Mouse (Mus musculus) regulatory T cell (primary cell): ENCODE data around the gene BC005624.

Experiments
- in situ Hi-C: fragments of 300-600 bp; cut with MboI, MseI; formaldehyde crosslinking; loops from one replicate; pipeline ENCODE4 v1.15.1; 2025; ENCODE audit warnings: high pct_unique_total_duplicates

BC005624 gene

DNA sequence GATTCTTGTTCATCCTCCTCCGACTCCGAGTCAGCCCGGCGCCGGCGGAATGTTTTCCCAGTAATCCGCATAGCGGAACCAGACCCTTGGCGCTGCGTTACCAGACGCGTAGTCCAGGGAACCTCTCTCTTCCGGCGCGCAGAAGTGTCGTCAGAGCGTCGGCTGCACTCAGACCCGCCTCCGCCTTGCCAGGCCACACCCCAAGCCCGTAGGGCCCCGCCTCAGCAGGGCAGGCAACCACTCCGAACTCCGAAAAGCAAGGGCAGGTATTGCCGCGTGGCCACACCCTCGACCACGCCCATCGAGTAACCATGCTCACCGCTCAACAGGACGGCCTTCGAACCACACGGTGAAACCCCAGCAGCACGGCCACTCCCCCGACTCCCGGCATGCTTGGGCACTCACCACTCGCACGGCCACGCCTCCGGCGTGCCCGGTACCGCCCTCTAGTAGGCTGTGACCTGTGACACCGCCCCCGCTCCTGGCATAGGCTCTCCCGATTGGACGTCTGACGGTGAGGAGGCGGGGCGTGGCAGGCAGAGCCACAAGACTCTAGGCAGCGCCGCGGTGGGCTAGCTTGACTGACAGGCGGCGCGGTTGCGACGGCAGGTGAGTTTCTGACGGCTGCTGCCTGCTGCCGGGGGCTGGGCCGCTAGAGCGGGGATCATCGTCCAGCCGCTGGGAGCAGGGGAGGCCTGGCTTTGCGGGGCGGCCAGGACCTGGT is at the start of gene BC005624, which contains the start of gene Usp20:
TSS of gene BC005624 (minus strand) at position 412 of the 724 bp plus-strand sequence.
TSS of gene Usp20 (plus strand) at position 490 of the 724 bp plus-strand sequence.
- in situ Hi-C loops = no loop called here

DNA sequence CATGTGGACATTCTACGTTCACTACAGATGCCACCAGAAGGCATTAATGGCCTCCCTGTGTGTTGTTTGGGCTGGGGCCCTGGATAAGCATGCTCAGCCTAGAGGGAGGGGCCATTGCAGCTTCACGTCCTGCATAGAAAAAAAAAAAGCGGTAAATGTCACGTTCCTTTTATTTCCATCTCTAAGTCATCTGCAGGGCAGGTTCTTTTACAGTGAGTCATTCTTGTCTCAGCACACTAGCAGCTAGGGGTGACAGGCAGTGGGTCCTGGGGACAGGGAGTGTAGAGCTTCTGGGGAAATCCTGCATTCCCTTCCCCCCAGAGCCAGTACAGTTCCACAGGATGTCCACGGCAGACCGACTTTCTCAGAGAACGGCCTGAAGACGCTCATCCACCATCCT is 44.6 kb upstream of the BC005624 start:
- in situ Hi-C loops = loop anchor here (10.0 kb wide), 1 partner anchor 128 kb away; the partner anchor contains the start of gene Gpr107

DNA sequence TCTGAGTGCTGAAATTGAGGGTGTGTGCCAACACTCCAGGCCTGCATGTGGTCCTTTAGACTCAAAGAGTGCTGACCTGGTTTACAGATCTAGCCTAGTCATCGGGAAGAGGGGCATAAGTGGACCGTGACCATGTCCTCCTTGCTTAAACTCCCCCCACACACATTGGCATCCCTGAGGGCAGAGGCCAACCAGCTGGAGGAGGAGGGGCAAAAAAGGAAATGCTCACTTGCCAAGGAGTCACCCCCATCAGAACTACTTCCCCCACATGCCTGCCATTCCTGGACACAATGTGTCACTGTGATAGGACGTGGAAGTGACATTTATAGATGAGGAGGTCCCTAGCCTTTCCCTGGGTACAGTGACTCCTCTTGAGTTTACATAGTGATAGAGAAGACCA is 43.5 kb upstream of the BC005624 start:
- in situ Hi-C loops = loop anchor here (10.0 kb wide), 1 partner anchor 129 kb away; the partner anchor contains the start of gene Gpr107

DNA sequence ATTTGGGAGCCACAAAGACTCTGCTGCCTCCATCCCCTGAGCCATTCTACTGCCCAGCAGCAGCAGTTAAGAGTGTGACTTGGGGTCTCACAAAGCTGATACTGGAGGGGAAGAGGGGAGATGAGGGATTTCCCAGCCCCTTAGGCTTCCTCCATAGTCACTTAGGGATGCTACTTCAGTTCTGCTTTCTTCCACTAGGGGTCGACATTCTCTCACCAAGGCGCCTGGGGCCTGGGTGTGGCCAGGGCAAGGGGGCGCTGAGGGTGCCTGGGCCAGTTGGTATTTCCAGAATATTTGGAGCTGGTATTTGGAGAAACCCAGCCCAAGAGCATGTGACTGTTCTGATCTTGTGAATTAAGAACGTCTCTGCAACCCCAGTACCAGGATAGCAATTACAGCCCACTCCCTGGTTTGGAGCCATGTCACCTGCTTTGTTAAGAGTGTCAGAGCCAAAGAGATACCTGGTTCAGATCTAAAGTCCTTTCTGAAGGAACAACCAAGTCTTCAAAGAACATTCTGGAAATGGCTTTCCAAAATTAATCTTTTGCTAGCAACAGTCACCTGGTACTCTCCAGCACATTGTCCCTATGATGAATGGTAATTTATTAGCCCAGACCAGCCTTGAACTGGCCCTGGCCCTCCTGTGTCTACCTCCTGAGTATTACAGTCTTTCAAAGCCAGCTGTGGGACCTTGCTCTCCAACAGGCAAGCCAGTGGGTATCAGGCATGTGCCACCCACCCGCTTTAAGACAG is 42.8 kb upstream of the BC005624 start:
- in situ Hi-C loops = loop anchor here (10.0 kb wide), 1 partner anchor 130 kb away; the partner anchor contains the start of gene Gpr107

DNA sequence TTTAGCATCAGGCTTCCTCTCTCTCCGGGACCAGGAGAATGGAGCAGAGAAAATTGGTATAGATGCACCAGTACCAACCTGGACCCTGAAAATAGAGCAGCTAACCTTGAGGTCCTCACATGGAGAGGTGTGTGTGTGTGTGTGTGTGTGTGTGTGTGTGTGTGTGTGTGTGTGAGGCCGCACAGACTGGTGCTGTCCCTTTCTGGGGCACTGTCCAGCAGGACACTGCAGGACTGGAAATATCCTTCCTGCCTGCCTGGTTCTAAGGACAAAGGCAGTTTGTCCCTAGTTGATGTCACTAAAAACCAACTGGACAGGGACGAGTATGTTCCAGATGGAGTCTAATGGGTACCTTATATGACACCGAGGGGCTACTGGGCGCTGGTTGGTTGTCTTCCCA is 41.9 kb upstream of the BC005624 start:
- in situ Hi-C loops = loop anchor here (10.0 kb wide), 1 partner anchor 131 kb away; the partner anchor contains the start of gene Gpr107

DNA sequence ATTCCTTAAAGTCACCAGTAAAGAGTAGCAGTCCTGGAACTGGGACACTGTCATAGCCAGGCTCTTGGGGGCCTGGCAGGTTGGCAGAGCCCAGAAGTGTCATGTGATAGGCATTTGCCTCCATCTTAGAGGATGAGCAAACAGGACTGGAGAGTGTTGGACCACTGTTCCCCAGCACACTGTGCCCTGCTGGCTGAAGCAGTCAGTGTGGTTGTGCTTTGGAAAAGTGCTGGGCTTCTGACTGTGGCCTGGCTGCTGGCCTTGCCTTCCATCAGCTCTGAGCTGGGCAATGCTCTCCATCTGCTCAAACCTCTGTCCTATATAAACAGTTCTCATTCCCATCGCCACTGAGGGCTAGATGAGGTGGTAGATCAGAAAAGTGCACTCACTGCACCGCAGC is 38.2 kb upstream of the BC005624 start:
- in situ Hi-C loops = loop anchor here (10.0 kb wide), 1 partner anchor 135 kb away; the partner anchor contains the start of gene Gpr107

DNA sequence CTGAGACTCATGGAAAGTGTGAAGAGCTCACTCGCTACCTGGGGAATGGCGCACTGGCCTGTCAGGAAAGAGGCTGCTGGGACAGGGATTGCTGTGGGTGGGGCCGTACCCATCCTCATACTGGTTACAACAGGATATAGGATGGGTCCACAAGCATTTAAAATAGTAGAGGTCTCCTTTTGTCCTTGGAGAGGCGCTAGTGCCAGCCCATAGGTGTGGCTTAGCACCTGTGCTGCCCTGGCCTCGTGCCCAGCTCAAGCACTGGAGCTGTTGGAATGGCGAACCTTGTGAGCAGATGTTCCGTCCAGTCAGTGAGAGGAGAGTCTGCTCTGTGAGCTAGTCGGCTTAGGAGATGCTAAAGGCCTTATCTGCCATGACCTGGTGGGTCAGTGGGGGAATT is 37.0 kb upstream of the BC005624 start:
- in situ Hi-C loops = loop anchor here (10.0 kb wide), 1 partner anchor 256 kb away; no protein-coding TSS in a partner anchor

DNA sequence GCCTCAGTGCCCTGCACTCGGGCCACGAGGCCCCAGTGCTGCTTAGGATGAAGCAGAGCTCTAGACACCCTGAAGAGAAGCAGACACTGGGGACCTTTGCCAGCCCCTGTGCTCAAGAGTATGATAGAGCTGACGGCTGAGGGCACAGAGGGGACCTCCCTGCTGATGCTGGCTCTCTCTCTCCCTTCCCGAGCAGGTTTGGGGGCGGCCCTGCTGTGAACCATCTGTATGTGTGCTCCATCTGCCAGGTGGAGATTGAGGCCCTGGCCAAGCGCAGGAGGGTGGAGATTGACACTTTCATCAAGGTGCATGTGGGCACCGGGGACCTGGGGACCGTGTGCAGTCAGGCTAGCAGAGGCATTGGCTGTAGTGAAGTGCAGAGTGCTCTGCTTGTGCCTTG is 36.5 kb upstream of the BC005624 start:
- in situ Hi-C loops = loop anchor here (10.0 kb wide), 1 partner anchor 256 kb away; no protein-coding TSS in a partner anchor

DNA sequence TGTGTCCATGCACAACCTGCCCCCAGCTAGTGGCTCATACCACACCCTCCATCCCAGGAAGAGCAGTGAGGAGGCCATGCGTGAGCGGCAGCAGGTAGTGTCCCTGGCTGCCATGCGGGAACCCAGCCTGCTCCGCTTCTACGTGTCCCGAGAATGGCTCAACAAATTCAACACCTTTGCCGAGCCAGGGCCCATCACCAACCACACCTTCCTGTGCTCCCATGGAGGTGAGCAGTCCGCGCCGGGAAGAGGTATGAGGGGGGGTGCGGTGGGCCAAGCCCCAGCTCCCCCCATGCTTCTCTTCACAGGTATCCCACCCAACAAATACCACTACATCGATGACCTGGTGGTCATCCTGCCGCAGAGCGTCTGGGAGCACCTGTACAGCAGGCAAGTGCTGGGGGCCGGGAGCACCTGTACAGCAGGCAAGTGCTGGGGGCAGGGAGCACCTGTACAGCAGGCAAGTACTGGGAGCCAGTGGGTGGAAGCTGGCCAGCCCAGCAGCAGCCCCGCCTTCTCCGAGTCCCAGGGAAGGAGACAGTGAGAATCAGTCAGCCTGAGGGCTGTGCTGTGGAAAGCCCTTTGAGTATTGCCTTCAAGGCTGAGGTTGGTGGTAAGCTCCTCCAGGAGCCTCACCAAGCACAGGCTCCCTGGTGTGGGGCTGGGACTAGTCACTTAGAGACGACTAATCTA is 35.8 kb upstream of the BC005624 start:
- in situ Hi-C loops = loop anchor here (10.0 kb wide), 1 partner anchor 257 kb away; no protein-coding TSS in a partner anchor

DNA sequence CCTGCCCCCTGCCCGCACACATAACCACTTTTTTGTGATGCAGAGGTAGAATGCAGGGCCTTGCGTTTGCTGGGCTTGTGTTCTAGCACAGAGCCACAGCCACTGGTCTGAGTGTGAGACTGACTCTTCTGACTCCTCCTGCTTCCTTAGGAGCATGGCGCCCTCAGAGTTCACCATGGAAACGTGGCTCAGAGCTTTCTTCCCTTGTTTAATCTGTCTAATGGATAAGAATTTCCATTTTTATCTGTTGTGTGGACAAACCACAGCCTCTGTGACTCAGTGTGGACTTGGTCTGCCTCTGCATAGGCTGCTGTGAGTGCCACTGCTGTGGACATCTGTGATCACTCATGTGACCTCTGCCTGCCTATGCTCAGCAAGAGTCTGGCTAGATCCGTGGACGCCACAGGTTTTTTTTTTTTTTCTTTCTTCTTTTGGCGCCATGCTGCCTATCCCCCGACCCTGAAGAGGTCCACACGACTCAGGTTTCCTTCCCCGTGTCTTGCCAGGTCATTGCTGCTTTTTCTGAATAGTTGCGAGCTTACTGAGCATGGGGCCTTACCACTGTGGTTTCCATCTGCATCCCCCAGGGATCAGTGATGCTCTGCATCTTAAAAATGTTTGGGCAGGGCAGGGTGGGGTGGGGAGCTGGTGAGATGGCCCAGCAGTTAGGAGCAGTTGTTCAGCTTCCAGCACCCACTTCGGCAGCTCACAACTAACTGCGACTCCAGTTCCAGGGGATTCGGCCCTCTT is 31.5 kb upstream of the BC005624 start:
- in situ Hi-C loops = loop anchor here (10.0 kb wide), 1 partner anchor 261 kb away; no protein-coding TSS in a partner anchor

DNA sequence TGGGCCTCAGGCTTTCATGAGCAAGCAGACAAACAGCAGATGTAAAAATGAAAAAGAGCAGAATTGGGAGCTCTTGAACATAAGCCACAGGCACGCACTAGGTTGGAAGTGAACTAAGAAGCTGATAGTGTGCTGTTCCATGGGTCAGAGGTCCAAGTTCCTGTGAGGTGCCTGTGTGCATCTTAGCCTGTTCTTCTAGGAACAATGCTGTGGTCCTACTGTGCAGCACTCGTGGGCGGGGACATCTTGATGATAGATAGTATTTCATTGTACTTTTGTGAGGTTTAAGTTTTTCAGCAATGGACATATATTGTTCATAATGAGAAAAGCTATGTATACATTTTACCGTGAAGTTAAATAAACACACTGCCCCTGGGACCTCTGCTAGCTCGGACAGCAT is 25.2 kb upstream of the BC005624 start:
- in situ Hi-C loops = no loop called here

DNA sequence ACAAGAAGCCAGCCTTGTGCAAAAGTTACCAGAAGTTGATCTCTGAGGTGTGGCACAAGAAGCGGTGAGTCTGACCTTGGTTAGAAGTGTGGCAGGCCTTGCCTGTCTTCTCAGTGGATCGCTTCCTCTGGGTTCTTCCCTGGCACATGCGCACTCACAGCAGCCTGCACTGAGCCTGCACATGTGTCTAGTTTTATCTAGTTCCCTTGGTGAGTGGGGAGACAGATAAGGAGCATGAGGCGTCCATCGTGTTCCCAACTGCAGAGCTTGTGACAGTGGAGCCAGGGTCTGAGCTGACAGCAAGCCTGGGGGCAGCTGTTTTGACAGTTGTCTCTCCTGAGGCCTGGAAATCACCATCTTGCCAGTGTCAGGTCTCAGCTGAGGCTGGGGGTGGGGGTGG is 24.4 kb upstream of the BC005624 start:
- in situ Hi-C loops = no loop called here

DNA sequence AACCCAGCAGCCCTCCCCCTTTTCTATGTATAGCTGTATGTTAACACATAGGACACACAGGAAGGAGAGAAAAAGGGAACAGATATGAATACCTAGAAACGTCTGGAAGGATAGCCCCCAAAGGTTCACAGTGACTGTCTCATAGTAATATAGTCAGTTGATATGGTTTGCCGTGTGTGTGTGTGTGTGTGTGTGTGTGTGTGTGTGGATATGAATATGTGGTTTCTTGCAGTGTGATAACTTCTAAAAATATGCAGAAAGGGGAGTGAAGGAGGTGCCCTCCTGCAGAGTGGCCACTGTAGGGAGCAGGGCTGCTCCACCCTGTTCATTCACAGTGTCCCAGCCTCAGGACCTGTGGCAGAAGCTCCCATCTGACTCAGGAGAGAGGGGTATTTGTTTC is 23.5 kb upstream of the BC005624 start:
- in situ Hi-C loops = no loop called here

DNA sequence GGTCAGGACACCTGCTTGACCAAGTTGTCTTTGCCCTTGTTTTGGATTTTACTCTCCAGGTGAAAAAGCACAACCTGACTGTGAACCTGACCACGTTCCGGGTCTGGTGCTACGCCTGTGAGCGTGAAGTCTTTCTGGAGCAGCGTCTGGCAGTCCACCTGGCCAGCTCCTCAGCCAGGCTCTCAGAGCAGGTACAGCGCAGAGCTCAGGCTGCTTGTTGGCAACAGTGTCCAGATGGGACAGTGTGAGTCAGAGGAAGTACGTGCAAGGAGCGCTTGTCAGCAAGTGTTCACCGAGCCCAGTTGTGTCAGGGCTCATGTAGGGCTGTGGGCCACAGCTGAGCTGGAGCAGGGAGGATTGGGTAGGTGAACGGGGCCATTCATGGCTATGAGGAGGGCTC is 20.9 kb upstream of the BC005624 start:
- in situ Hi-C loops = no loop called here

DNA sequence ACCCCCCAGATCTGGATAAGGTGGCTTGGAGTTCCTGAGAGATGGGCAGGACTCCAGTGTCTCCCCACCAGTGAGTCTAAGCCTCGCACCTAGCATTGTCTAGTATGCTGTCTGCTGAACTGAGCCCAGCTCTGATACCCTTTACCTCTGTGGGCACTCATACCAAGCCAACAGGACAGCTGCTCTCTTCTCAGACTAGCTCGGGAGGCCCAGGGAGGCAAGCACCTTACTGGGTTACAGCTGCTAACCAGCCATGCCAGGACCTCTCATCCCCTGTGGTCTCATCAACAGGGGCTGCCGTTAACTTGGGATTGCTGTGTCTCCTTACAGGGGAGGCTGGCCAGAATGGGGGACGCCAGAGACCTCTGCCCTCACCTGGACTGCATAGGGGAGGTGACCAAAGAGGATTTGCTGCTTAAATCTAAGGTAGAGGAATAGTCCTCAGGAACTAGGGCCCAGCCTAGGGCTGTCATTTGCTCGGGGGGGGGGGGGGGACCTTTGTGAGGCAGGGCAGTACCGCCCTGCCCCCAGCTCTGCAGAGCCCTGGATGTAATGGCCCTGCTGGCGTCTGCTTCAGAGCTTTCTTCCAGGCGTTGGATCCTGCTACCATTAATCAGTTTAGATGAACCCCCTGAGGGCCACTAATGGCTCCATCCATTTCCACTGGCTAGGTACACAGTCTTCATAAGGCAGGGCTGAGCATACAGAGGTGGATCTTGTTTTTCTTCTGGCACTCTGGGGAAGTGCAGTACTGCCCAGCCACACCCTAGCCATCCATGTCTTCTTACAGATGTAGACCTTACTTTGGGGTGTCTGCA is 16.7 kb upstream of the BC005624 start:
- in situ Hi-C loops = no loop called here

DNA sequence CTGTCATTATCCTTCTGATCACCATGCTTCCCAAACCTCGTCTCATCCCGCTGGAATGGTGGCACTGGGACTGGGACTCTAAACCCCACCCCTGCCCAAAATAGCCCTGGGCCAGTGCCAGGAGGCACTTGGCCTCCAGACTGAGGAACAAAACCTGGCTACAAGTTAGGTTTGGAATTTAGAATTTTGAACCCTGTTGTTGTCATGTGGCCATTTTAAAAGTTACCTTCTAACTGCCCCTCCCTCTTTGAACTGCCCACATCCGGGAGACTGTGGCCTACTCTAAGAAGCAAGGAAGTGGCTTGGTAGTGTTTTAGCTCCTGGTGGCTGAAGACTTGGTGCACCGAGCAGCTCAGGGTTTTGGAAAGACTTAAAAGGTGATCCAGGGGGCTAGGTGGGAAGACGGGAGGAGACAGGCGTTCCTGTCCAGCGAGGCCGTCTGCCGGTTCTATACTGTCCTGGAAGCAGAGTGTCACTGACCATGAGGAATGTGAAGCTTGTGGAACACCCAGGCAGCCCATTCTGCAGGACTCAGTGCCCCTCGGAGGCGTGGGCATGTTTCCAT is 13.5 kb upstream of the BC005624 start:
- in situ Hi-C loops = no loop called here

DNA sequence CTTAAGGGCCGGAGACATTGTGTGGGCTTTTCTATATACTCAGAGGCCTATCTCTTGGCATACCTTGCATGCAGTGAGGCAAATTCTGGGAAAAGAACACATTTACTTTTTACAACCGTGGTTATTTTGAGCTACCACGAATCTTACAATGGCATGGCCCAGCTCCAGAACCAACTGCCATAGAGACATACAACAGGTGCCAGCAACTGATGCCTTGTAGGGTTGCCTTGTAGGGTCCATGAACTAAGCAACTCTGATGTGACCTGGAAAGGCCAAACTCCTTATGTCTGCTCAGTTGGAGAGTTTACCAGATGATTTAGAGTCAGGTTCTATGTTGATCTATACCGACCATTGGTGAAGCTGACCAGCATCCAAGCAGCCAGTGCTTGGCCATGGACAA is 12.9 kb upstream of the BC005624 start:
- in situ Hi-C loops = no loop called here

DNA sequence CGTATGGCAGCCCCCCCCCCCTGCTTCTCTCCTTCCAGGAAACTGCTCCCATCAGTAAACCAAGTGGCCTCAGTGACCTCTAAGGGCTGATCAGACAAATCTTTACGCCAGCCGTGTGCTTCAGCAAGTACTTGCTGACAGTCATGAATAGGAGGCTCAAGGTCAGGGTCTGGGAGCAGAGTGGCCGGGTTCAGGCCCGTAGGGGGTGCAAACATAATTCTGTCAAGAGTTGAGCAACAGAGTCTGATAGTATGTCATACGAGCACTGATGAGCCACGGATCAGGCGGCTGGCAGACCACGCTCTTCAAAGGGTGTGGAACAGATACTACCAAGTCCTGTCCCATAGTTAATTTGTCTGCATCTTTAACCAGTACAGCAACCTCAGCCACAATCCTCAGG is 8.2 kb upstream of the BC005624 start:
- in situ Hi-C loops = no loop called here

DNA sequence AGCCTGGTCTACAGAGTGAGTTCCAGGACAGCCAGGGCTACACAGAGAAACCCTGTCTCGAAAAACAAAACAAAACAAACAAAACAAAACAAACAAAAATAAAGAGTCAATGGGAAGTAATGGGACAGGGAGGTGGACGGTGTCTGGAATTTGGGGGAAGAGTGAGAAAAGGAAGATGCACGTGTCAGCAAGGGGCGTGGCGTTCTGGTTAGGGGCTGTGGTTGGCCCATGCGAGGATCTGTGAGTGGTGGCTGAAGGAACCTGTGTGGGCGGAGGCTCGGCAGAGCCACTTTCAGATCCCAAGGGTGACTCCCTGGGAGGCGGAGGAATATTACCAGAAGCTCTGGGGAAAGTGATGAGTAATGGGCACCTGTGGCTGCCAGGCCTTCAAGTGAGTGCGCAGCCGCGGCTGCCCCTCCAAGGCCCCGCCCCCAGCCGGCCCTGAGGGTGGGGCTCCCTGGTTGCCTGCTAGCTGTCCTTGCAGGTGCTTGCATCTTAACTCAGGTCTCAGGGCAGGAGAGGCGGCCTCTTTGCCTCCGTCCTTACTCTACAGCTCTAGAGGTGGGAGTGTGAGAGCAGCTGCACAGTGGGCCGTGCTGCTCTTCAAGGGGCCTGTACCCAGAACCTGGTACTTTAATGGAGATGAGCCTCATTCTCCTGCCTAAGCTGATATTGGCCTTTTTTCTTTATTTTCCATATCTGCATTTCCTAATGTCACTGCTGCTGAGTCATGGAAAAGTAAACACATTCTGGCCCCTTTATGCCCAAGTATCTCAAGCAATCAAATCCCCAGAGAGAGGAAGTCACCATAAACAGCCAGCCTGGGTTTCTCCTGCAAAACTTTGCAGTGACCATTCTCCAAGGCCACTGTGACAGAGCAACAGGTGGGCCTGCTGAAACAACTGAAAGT is 3.4 kb upstream of the BC005624 start:
- in situ Hi-C loops = no loop called here
